Mouse (Mus musculus): ENCODE data around the gene Zmynd8. TPM values are rescaled to one million over a fixed set of nuclear protein-coding genes. Genes with fewer than 3 reads are reported as not detected.

Gene Zmynd8
- total RNA-seq, 1 experiment from 2014 or later = 55.9 TPM

- 0 out of 2 replicates have a peak, but pooled peaks have one; percentile 17 for ATAC-seq (replicated peaks; ENCODE audit: low read depth, poor library complexity, severe bottlenecking)
Measured at GRCm38 (mm10) chr2:165900351-165901126, 1.7 kb upstream of the Zmynd8 start.

GRCm38 (mm10) chr2:165899923-165900322, 1.1 kb upstream of the Zmynd8 start:
- 0 out of 2 replicates have a peak, but pooled peaks have one; percentile 53 for ATAC-seq (replicated peaks; ENCODE audit: low read depth, poor library complexity, severe bottlenecking)

- no peak for ATAC-seq (replicated peaks; ENCODE audit: low read depth, poor library complexity, severe bottlenecking)
Measured at GRCm38 (mm10) chr2:165899474-165899873, 658 bp upstream of the Zmynd8 start.

- ATAC-seq (replicated peaks; ENCODE audit: low read depth, poor library complexity, severe bottlenecking) = no peak
Measured at GRCm38 (mm10) chr2:165896171-165896570, 2.6 kb downstream of the Zmynd8 start.

GRCm38 (mm10) chr2:165895687-165896086, 3.1 kb downstream of the Zmynd8 start:
- ATAC-seq (replicated peaks; ENCODE audit: low read depth, poor library complexity, severe bottlenecking) = no peak

- no peak for ATAC-seq (replicated peaks; ENCODE audit: low read depth, poor library complexity, severe bottlenecking)
Measured at GRCm38 (mm10) chr2:165894533-165894932, 4.3 kb downstream of the Zmynd8 start.

- no peak for ATAC-seq (replicated peaks; ENCODE audit: low read depth, poor library complexity, severe bottlenecking)
Measured at GRCm38 (mm10) chr2:165893232-165893631, 5.6 kb downstream of the Zmynd8 start.

GRCm38 (mm10) chr2:165892626-165893025, 6.2 kb downstream of the Zmynd8 start:
- peak; percentile 29 for ATAC-seq (replicated peaks; ENCODE audit: low read depth, poor library complexity, severe bottlenecking)

GRCm38 (mm10) chr2:165890401-165890800, 8.4 kb downstream of the Zmynd8 start:
- 0 out of 2 replicates have a peak, but pooled peaks have one; percentile 10 for ATAC-seq (replicated peaks; ENCODE audit: low read depth, poor library complexity, severe bottlenecking)

- no peak for ATAC-seq (replicated peaks; ENCODE audit: low read depth, poor library complexity, severe bottlenecking)
Measured at GRCm38 (mm10) chr2:165889874-165890273, 8.9 kb downstream of the Zmynd8 start.

GRCm38 (mm10) chr2:165889266-165889665, 9.6 kb downstream of the Zmynd8 start:
- no peak for ATAC-seq (replicated peaks; ENCODE audit: low read depth, poor library complexity, severe bottlenecking)

- peak; percentile 16 for ATAC-seq (replicated peaks; ENCODE audit: low read depth, poor library complexity, severe bottlenecking)
Measured at GRCm38 (mm10) chr2:165888813-165889221, 10.0 kb downstream of the Zmynd8 start.

- ATAC-seq (replicated peaks; ENCODE audit: low read depth, poor library complexity, severe bottlenecking) = peak; percentile 58
Measured at GRCm38 (mm10) chr2:165888396-165888795, 10.4 kb downstream of the Zmynd8 start.

- no peak for ATAC-seq (replicated peaks; ENCODE audit: low read depth, poor library complexity, severe bottlenecking)
Measured at GRCm38 (mm10) chr2:165886857-165887628, 11.8 kb downstream of the Zmynd8 start.

- ATAC-seq (replicated peaks; ENCODE audit: low read depth, poor library complexity, severe bottlenecking) = no peak
Measured at GRCm38 (mm10) chr2:165886482-165886856, 12.3 kb downstream of the Zmynd8 start.

- ATAC-seq (replicated peaks; ENCODE audit: low read depth, poor library complexity, severe bottlenecking) = no peak
Measured at GRCm38 (mm10) chr2:165885951-165886320, 12.9 kb downstream of the Zmynd8 start.

GRCm38 (mm10) chr2:165885225-165885950, 13.4 kb downstream of the Zmynd8 start:
- 0 out of 2 replicates have a peak, but pooled peaks have one; percentile 15 for ATAC-seq (replicated peaks; ENCODE audit: low read depth, poor library complexity, severe bottlenecking)

- ATAC-seq (replicated peaks; ENCODE audit: low read depth, poor library complexity, severe bottlenecking) = peak; percentile 57
Measured at GRCm38 (mm10) chr2:165884577-165885224, 14.1 kb downstream of the Zmynd8 start.

- no peak for ATAC-seq (replicated peaks; ENCODE audit: low read depth, poor library complexity, severe bottlenecking)
Measured at GRCm38 (mm10) chr2:165883846-165884576, 14.8 kb downstream of the Zmynd8 start.

Measured in common myeloid progenitor, adult 5-6 weeks (primary cell).